Mouse (Mus musculus) activated CD4-positive, CD25-positive, alpha-beta regulatory T cell, adult 9 weeks (primary cell): ENCODE measurements around the gene Panx3. TPM values are rescaled to one million over a fixed set of nuclear protein-coding genes. Genes with fewer than 3 reads are reported as not detected.

Experiments
- polyA plus RNA-seq: library from polyadenylated mRNA; unstranded; fragments of 100-300 nt; shearing (Covaris generic); gene quantifications from one replicate; pipeline ENCODE4 v1.2.1, GENCODE M21; 2017

Panx3 gene
- not detected for polyA plus RNA-seq

DNA sequence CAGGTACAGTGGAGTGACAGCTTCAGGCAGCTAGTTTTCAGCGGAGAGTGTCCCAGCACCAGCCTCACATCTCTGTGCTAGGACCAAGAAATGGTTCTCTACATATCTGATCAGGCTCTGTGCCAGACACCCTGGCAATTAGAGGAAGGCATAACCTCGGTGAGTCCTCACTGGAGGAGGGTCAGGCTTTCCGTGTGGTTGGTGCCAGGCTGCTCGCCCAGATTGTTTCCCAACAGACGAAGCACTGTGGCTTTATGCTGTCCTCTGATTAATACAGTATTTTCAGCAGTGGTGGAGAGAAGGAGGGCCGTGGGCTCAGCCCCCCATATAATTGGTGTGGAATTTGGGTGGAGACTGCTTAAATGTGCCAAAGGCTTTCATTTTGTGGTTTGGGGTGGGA, at the start of gene Panx3:
Gene Panx3 (minus strand): TSS at position 121 of the 400 bp plus-strand sequence.

DNA sequence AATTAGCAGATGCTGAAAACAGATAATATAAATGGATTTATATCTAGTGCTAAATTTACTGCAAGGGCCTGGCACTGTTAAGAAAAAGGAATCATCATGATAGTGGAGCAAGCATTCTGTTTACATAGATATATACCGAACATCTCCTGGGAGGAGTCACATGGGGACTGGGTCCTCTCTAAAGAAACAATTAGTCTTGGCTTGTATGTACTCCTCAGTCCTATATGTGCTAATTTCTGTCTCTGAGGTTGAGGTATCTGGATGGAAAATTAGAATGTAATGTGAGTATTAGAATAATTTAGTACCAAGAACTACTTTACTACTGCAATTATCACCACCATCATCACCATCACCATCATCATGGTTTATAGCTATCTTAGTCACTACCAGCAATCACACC, 47.1 kb upstream of the Panx3 start, which contains the start of gene Olfr160:
Gene Olfr160 (minus strand): TSS at position 101 of the 400 bp plus-strand sequence.

DNA sequence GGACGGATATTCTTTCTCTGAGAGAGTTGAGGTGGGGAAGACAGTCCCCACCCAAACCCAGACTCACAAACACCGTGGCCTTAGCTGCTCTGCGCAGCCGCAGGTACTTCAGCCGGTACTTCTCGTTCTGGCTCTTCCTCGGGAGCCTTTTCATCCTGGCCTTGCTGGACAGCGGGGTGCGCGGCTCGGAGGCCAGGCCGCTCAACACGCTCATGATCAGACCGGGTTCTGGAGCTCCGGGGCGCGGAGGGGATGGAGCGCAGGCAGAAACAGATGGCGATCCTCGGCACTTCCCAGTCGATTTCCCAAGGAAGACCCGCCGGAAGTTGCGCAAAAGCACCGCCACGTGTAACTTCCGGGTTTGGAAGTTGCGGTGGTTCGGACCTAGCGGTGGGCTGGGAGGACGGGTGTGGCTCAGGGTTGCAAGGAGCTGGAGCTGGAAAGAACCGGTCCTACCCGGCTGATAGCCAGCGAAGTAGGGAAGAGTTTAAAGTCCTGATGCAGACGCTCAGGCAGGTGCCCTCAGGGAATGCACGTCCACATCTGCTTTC, 12.0 kb downstream of the Panx3 start, which contains the start of gene Tbrg1:
Gene Tbrg1 (minus strand): TSS at position 382 of the 551 bp plus-strand sequence.

DNA sequence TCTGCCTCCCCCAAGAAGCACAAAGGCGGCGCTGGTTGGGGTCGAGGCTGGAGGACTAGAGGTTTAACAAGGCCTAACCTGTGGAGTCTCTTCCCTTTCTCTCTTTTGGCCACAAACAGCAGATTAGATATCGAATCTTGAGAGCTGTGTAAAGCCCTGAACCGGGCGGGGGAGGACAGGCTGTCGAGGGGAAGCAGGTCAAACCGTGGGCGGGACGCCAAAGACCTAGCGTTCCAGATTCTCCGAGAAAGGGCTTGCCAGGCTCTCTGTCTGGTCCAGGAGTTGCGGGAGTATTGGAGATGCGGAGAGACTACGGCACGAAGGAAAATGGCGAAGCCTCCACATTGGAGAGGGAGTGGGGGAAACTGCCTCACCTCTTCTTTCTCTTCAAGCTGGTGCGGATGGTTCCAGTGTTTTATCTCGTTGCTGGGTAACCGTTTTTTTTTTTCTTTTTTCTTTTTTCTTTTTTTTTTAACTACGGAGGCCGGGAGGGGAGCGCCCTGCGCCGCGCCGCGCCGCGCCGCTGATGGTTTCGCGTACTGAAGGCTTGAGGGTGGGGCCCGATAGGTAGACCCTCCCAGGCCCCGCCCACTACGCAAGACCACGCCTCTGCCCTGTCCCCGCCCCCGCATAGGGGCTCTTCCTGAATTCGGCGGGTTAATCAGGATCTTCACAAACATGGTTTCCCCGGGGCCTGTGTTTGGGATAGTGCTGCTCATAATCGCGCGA, 55.7 kb downstream of the Panx3 start, which contains the start of gene Spa17:
Gene Spa17 (minus strand): TSS at position 541 of the 729 bp plus-strand sequence.

Other genes with a start within 250 kb of the Panx3 start
- not detected for gene Robo3, start 236.0 kb downstream of the Panx3 start, polyA plus RNA-seq
- gene Msantd2, start 179.9 kb downstream of the Panx3 start, polyA plus RNA-seq = 6.8 TPM
- gene Esam, start 141.2 kb downstream of the Panx3 start, polyA plus RNA-seq = not detected
- gene Vsig2, start 130.0 kb downstream of the Panx3 start, polyA plus RNA-seq = not detected
- 3.9 TPM for gene Nrgn, start 116.3 kb downstream of the Panx3 start, polyA plus RNA-seq
- 21.4 TPM for gene Siae, start 113.5 kb downstream of the Panx3 start, polyA plus RNA-seq
- gene Spa17, start 55.5 kb downstream of the Panx3 start, polyA plus RNA-seq = 0.70 TPM
- 184 TPM for gene Tbrg1, start 11.9 kb downstream of the Panx3 start, polyA plus RNA-seq
- gene Olfr160, start 47.0 kb upstream of the Panx3 start, polyA plus RNA-seq = not detected
- not detected for gene Olfr874, start 75.9 kb upstream of the Panx3 start, polyA plus RNA-seq
- gene Olfr875, start 102.6 kb upstream of the Panx3 start, polyA plus RNA-seq = not detected
- gene Olfr876, start 133.8 kb upstream of the Panx3 start, polyA plus RNA-seq = not detected
- gene Olfr877, start 185.0 kb upstream of the Panx3 start, polyA plus RNA-seq = not detected
- not detected for gene Olfr145, start 227.5 kb upstream of the Panx3 start, polyA plus RNA-seq
- gene Olfr878, start 248.6 kb upstream of the Panx3 start, polyA plus RNA-seq = not detected